Mouse (Mus musculus) liver (tissue): ENCODE data around the gene 1700025C18Rik.

Experiments
- DNase-seq: peaks from one replicate; pipeline ENCODE4 v3.0.0-alpha.2; 2020; ENCODE audit warnings: mixed read lengths

Gene 1700025C18Rik

DNA sequence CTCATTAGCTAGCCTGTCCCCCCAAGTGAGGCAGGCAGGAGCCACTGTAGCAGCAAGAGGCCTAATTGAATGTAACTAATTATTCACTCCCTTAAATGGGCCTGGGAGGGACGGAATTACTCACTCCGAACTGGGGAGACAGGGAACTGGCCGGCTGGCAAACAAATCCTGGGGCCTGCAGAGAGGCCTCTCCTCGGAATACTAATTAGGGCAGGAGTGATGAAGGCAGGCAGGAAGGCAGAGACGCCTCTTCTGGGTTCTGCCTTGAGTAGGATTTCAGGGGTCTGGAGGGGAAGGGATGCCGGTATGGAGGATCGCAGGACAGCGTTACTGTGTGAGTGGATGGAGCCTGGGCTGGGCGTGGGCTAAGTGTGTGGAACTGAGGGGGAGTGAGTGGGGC, 13.5 kb downstream of the 1700025C18Rik start:
- DNase-seq: no peak

GRCm38 (mm10) chr2:165074937-165075336, 15.6 kb downstream of the 1700025C18Rik start:
- peak; percentile 65 for DNase-seq

DNA sequence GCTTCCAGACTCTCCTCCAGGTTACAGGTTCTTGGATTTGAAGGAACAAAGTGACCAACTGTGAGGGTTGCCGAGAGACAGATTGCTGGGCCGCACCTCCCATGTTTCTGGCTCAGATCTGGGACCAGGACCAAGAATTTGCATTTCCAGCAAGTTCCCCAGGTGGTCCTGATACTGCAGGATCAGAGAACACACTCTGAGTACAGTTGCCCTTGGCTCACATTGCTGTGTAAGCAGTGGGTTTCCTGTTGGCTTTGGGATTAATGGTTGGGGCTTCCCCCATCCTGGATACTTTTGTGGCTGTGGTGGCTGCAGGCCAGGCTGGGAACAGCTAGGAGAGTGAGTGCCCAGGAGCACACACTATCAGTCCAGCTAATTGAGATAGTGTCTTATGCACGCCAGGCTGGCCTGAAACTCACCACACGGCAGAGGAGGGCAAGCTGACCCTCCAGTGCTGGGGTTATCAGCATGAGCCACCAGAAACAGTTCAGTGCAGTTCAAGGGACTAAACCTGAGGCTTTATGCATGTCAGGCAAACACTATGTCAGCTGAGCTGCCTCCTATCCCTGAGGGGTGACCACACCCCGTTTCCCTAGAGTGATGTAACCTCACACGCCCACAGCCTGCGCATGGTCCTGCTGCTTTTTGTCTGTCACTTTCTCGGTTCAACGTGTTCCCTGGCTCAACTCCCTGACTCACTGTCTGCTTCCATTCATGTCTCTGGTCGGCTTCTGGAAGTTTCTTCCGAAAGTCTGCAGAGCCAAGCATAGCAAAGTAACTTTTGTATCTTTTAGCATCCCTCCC, 16.3 kb downstream of the 1700025C18Rik start:
- no peak for DNase-seq

DNA sequence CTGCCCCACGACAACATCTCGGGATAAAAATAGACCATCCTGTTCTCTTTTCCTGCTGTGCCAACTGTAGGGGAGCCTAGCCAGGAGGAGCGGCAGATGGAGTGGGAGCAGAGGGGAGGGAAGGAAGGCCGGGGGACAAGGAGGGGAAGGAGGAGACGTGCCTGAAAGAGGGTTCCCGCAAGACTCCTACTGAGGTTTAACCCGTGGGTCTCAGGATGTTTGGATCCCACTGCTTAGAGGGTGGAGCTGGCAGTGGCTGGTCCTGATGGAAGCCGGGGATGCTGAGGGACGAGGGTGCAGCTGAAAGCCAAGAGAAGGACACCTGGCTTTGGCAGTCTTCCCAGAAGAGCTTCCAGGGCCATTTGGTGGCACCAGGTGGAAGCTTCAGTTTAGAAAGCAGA, 17.2 kb downstream of the 1700025C18Rik start:
- no peak for DNase-seq

DNA sequence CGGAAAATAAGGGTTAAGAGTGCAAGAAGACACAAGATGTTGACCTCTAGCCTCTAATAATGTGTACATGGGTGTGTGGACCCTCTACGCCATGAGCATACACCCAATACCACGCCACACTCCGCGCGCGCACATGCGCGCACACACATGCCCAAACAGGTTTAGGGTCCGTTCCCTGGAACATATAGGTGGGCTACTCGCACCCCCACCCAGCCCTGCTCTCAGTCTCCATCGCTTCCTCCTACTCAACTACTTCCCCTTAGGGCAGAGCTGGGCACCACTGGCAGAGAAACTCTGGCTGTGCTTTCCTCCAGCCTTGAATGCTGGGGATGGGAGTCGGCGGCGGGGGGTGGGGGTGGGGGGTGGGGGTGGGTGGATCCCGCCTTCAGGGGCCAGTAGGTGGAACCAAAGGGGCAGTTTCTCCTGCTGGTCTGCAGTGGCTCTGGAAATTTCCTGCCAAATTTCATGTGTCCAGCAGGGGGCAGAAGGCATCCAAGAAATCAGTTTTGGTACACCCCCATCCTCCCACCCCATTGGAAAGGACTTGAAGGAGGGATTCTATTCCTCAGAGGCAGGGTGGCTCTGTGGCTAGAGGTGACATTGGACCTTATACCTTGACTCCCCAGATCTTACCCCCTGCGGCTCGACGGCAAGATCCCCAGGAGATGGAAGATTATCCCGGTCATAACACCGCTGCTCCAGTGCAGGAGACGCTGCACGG, 20.3 kb downstream of the 1700025C18Rik start:
- peak; percentile 44 for DNase-seq

DNA sequence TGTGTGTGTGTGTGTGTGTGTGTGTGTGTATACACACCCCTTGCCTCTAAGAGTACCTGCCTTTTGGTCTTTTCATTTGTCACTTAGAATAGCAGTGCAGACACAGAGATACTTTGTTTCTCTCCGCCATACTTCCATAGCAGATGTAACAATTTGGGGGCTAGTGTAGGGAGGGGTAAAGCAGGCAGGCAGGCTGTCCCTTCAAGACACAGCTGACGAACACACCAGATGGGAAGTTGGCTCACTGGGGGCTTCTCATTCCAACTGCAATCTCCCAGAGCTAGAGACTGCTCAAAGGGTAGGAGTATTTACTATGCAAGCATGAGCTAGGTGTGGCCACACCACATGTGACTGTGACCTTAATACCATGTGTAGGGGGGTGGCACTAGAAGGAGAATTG, 21.7 kb downstream of the 1700025C18Rik start:
- DNase-seq: no peak

DNA sequence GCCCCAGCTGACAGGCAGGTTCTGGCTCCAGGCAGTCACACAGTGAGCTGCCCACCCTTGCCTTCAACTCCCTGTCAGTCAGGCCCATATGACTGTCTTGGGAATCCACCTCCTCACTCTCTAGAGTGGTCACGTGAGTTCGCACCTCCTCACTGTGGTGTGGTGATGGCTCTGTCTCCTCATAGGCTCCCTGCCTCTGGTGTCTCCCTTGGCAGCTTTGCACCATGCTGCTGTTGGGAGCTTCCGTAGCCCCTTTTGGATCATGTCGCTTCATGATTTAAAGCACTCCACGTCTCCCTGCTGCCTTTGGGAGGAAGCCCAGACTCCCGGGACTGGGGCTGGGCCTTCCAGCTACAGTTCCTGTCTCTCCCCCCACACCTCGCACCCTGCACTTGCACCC, 26.1 kb downstream of the 1700025C18Rik start:
- no peak for DNase-seq

- no peak for DNase-seq
These were observed 28.7 kb downstream of the 1700025C18Rik start for GRCm38 (mm10) chr2:165061638-165062433.

DNA sequence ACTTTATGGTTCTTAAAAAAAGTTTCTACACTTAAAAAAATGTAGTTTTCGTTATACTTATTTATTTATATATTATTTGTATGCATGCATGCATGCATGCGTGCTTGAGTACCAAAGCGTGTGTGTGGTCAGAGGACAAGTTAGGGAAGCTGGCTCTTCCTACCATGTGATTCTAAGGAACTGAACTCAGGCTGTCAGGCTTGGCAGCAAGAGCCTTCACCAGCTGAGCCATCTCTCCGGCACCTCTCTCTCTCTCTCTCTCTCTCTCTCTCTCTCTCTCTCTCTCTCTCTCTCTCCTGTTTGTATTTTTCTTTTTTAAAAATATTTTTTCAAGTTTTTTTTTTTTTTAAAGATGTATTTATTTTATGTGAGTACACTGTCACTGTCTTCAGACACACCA, 30.6 kb downstream of the 1700025C18Rik start:
- no peak for DNase-seq

GRCm38 (mm10) chr2:165056377-165057085, 34.0 kb downstream of the 1700025C18Rik start:
- no peak for DNase-seq

DNA sequence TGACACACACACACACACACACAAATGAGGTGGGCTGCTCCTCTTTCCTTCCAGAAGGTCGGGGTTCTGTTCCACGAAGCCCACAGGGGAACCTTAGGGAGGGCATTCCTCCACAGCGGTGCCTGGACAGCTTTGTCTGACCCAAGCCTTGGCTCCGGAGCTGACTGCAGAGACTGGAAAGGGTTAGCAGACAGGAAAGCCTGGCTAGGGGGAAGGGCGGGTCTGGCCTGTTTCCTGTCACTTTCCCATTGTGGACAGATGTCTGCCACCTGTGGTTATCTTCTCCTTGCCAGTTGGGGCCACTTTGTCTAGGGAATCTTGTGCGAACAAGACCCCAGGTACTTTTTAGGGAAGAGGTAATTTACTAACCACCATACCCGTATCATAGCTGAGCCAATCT, 34.6 kb downstream of the 1700025C18Rik start:
- no peak for DNase-seq

DNA sequence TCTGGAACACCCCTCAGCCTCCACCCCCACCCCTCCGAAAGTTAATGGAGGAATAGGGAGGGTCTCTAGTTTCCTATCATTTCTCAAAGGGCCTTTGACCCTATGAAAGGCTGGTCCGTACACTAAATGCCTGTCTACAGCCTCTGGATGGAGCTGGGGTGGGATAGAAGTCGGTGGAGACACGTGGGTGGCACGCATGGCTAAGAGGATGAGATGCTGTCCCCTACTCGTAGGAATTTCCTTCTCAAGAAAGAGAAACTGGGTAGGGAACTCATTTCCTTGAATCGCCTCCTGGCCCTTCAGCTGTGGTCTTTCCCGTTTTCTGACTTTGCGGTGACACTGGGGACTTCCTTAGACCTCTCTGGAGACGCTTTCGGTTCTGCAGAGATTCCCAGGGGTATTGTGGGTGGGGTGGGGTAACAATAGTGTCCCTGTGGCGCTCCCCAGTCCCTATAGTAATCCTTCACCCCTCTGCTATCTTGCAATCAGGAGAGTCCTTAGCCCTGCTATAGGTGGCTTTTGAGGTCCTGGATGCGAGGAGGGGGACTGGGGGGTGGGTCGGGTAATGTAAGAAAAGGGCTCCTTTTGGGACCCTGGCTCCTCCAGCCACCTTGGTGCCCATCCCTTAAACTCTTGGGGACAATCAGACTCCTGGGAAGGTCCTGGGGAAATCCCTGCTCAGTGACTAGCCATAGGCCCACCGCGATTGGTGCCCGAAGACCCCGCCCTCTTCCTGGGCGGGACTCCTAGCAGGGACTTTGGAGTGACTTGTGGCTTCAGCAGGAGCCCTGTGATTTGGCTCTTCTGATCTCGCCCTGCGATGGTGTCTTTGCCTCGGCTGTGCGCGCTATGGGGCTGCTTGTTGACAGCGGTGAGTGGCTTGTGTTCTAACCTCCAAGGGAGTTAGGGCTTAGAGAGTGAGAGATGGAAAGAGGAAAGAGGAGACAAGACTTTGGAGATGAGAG, 35.4 kb downstream of the 1700025C18Rik start, which contains the start of gene Cd40:
TSS of gene Cd40 (plus strand) at position 740 of the 965 bp plus-strand sequence.
- peak; percentile 63 for DNase-seq

GRCm38 (mm10) chr2:165051566-165051965, 39.0 kb downstream of the 1700025C18Rik start:
- no peak for DNase-seq

DNA sequence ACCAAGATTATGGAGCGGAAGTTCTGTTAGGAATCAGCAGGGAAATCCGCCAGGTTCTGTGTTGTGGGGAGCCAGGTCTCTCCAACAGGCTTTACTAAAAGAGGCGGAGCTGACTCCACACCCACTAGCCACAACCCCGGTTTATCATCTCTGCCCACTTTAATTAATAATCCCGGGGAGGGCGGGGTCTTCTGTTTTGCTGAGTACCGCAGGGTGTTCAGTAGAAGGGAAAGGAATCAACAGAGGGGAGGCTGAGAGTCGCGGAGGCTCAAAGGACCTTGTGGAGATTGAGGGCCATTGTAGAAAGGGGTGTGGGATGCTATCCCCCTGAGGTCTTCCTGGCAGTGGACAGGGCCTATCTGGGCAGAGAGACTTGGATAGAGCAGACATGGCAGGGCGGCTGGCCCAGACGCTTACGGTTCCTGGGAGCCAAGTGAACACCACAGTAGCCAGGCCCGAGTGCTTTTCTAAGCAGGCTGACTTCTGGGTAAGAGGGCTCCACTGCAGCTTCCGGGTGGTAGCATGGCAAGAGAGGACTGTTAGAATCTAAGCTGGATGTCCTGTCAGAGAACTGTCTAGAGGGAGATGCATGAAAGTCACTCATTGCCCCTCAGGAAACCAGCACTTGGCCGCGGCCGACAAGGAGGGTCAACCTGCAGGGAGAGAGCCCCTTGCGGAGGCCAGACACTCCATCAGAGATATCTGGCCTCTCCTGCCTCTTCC, 39.6 kb downstream of the 1700025C18Rik start:
- no peak for DNase-seq

- no peak for DNase-seq
These were observed 41.5 kb downstream of the 1700025C18Rik start for GRCm38 (mm10) chr2:165049044-165049443.

DNA sequence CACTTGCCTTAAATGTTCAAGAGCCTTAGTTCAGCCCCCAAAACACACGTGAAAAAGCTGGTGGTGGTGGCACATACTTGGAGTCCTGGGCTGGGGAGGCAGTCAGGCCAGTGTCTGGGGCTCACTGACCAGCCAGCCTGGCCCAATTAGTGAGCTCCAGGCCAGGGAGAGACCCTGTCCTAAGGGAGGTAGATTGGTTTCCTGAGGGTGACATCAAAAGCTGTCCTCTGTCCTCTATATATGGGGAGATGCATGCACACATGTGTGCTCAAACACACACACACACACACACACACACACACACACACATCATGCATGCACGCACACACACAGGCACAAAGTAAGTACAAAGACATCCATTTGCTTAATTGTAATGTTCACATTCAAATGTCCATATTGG, 46.8 kb downstream of the 1700025C18Rik start:
- DNase-seq: no peak

DNA sequence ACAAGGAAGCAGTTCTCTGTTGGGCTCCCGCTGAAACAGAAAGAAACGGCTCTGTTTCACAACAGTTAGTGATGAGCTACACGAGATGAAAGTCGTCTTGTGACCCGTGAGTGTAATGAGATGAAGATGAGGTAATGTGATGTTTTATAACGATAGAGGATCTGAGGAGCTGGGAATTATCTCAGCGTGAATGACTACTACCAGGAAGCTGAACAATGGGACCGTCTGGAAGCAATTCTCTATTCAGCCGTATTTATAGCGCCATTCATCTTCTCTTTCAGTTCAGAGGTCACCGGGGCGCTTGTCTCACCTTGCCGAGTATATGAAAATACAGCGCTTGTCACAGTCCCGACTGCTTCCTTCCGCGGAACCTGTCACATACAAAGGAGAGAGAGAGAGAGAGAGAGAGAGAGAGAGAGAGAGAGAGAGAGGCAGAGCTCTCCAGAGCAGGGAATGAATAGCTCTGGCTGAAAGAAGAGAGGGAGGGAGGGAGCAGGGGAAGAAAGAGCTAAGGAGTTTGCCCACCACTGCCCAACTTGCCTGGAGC, 47.4 kb downstream of the 1700025C18Rik start:
- DNase-seq: no peak

GRCm38 (mm10) chr2:165042126-165042525, 48.4 kb downstream of the 1700025C18Rik start:
- DNase-seq: no peak

DNA sequence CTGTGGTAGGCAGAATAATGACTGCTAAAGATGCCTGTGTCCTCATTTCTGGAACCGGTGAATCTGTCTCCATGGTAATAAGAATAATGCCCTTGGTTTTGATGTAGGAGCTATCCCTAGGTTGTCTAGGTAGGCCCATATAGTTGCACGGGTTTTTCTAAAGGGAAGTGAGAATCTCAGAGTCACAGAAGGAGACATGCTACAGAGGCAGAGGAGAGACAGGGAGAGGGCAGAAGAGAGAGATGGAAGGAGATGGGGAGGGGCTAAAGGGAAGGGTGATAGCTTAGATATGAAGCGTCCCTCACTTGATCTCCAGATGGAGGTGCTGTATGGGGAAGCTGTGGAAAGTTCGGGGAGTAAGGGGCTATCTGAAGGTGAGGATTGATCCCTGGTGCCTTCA, 53.1 kb downstream of the 1700025C18Rik start:
- DNase-seq: no peak

DNA sequence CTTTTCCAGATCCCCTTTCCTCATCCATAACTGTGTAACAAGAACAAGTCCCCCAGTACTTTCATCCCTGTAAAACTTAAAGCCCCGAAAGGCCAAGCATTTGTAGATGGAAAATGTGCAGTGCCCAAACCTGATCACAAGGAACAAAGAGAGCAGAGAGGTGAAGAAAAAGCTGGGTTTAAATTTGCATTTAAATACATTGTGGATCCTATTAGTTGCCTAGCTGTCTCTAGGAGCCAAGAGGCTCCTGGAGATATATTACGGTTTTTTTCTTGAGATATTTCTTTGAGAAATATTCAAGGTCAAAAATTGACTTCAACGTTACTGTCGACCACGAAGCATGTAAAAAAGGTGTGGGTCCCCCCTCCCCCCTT, 55.5 kb downstream of the 1700025C18Rik start:
- no peak for DNase-seq
